Mouse (Mus musculus): ENCODE measurements around the gene Kif21b. TPM values are rescaled to one million over a fixed set of nuclear protein-coding genes. Genes with fewer than 3 reads are reported as not detected.

Kif21b gene
- polyA plus RNA-seq, 1 experiment from 2014 or later: 1.1 TPM

DNA sequence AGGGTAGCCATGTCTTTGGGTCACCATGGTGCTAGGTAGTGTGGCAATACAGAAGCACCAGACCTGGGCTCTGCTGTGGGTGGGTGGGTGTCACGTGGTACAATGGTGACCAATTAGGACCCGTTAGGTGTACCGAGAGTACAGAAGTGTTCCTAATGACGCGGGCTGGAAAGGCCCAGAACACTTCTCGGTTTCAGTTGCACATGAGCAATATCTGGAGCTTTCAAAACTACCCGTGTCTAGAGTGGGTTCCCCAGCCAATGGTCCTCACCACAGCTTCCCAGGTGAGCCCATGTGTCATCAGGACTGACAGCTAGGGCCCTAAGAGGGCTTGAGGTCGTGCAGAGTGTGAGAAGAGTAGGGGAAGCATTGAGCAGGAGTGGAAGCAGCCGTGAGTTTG is 14.1 kb upstream of the Kif21b start:
- Histone ChIP-seq H3K9ac (replicated peaks) (no peak overlapping the region), H3K4me3 (ENCODE audit: low read depth, low read length) (no peak overlapping the region), H3K27me3 (ENCODE audit: insufficient read depth, low read length) (0 out of 2 replicates have a peak, but pooled peaks cover 3% of the 10 kb centered on the region), H3K36me3 (replicated peaks; ENCODE audit: insufficient read depth, low read length) (no peaks in the 10 kb centered on the region), H3K4me1 (ENCODE audit: insufficient read depth) (peaks cover 14% of the 10 kb centered on the region), H3K4me2 (ENCODE audit: low read depth, low read length) (no peak overlapping the region), H3K27ac (ENCODE audit: low read depth) (no peak overlapping the region), H3K9me3 (ENCODE audit: low read length) (no peaks in the 10 kb centered on the region)
- TF ChIP-seq CTCF (IDR thresholded peaks at IDR 0.05; ENCODE audit: low read depth): no peak
- TF ChIP-seq EP300 (IDR thresholded peaks at IDR 0.05; ENCODE audit: low read depth): no peak
- 74% methylated on average over 9 of the region's 9 CpGs for WGBS (ENCODE audit: insufficient replicate concordance)
- ATAC-seq: no peak
- no peak for DNase-seq

DNA sequence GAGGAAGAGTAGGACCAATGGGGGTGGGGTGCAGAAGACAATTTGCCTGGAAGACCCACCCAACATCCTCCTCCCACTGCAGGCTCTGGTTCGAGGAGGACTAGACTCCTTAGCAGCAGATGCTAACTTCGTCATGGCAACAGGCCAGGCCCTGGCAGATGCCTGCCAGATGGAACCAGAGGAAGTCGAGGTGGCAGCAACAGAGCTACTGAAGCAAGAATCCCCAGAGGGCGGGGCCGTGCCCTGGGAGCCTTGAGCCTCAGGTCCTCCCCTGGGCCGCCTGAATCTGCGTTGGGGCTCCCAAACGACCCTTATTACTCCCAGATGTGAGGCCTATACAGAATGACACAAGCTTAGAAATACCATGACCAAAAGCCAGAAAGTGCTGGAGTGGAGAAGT is 12.3 kb upstream of the Kif21b start:
- Histone ChIP-seq H3K27ac (ENCODE audit: low read depth) (no peak overlapping the region), H3K9me3 (ENCODE audit: low read length) (no peaks in the 10 kb centered on the region), H3K27me3 (ENCODE audit: insufficient read depth, low read length) (no peaks in the 10 kb centered on the region), H3K9ac (replicated peaks) (no peak overlapping the region), H3K4me1 (ENCODE audit: insufficient read depth) (peaks cover 14% of the 10 kb centered on the region), H3K36me3 (replicated peaks; ENCODE audit: insufficient read depth, low read length) (no peaks in the 10 kb centered on the region), H3K4me2 (ENCODE audit: low read depth, low read length) (no peak overlapping the region), H3K4me3 (ENCODE audit: low read depth, low read length) (no peak overlapping the region)
- DNase-seq (peak; percentile 67), ATAC-seq (peak; percentile 41)
- WGBS (ENCODE audit: insufficient replicate concordance): 45% methylated on average over 8 of the region's 8 CpGs
- no peak for TF ChIP-seq EP300 (IDR thresholded peaks at IDR 0.05; ENCODE audit: low read depth)
- no peak for TF ChIP-seq CTCF (IDR thresholded peaks at IDR 0.05; ENCODE audit: low read depth)

DNA sequence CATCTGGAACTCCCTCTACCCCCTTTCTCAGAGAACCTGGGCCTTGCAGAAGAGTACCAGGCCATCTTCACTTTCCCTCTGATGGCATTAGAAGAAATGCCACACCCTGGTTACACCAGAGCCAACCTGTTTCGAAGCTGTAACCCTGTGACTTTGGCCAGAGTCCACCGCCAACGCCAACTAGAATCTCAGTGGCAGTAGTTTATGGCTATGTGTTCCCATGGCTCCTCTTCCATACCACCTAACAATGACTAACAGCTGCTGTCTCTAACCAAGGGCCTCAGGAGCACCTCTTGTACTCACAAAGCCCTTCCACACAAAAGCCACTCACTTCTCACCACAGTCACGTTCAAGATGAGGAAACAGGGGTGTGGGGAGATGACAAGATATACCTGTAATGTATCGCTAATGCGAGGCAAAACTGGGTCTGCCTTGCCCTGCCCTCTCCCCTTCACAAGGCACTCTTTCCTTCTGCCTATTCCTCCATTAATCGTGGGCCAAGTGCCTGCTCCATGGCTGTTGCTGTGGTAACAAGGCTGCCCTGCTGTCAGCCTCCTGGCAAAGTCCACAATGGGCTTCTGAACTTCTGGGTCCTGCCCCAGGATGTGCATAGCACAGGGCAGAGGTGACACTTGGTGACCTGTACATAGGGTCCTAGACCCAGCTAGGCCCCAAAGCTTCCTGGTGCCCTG is 11.5 kb upstream of the Kif21b start:
- 79% methylated on average over 7 of the region's 7 CpGs for WGBS (ENCODE audit: insufficient replicate concordance)
- Histone ChIP-seq H3K9ac (replicated peaks) (no peak overlapping the region; the same call in 1 of the 2 replicates), H3K27ac (ENCODE audit: low read depth) (0 out of 2 replicates have a peak overlapping the region, but pooled peaks have one; percentile 22), H3K27me3 (ENCODE audit: insufficient read depth, low read length) (no peaks in the 10 kb centered on the region), H3K36me3 (replicated peaks; ENCODE audit: insufficient read depth, low read length) (no peaks in the 10 kb centered on the region), H3K4me3 (ENCODE audit: low read depth, low read length) (no peak overlapping the region), H3K4me2 (ENCODE audit: low read depth, low read length) (no peak overlapping the region), H3K4me1 (ENCODE audit: insufficient read depth) (peaks cover 14% of the 10 kb centered on the region), H3K9me3 (ENCODE audit: low read length) (no peaks in the 10 kb centered on the region)
- DNase-seq: no peak
- TF ChIP-seq EP300 (IDR thresholded peaks at IDR 0.05; ENCODE audit: low read depth): no peak
- TF ChIP-seq CTCF (IDR thresholded peaks at IDR 0.05; ENCODE audit: low read depth): no peak
- ATAC-seq: peak; percentile 36; the same call in 1 of the 2 replicates

DNA sequence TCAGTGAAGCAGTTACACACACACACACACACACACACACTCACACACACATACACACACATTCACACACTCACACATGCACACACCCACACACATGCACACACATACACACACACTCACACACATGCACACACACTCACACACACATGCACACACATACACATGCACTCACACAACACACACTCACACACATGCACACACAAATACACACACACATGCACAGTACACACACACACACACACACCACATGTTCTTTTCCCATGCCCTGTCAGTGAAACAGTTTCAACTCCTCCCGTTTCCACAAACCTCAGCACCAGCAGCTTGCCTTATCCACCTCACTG is 11.0 kb upstream of the Kif21b start:
- no peak overlapping the region for H3K27ac ChIP-seq (ENCODE audit: low read depth)
- peaks cover 14% of the 10 kb centered on the region for H3K4me1 ChIP-seq (ENCODE audit: insufficient read depth)
- no peaks in the 10 kb centered on the region for H3K36me3 ChIP-seq (replicated peaks; ENCODE audit: insufficient read depth, low read length)
- no peaks in the 10 kb centered on the region for H3K27me3 ChIP-seq (ENCODE audit: insufficient read depth, low read length)
- ATAC-seq (no peak), DNase-seq (no peak)
- H3K4me2 ChIP-seq (ENCODE audit: low read depth, low read length): no peak overlapping the region
- no peaks in the 10 kb centered on the region for H3K9me3 ChIP-seq (ENCODE audit: low read length)
- H3K4me3 ChIP-seq (ENCODE audit: low read depth, low read length): no peak overlapping the region
- H3K9ac ChIP-seq (replicated peaks): no peak overlapping the region
- WGBS (ENCODE audit: insufficient replicate concordance): 35% methylated on average over 1 of the region's 1 CpGs
- TF ChIP-seq CTCF (IDR thresholded peaks at IDR 0.05; ENCODE audit: low read depth): no peak
- no peak for TF ChIP-seq EP300 (IDR thresholded peaks at IDR 0.05; ENCODE audit: low read depth)

DNA sequence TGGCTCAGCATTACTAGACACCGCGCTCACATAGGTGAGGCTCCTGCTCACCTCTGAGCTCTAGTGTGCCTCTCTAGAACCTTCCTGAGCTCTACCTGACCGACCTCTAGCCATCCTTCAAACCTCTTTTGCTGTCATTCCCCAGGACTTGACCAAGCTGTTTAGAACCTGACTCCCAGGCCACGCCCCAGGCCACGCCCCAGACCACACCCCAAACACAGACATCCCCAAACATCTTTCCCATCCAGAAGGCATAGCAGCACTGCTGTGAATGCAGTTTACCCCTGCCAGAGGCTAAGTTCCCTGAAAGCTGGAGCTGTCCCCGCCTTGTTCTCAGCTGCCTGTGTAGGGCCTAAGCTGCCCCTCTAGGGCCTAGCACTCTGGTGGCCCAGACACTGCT is 10.4 kb upstream of the Kif21b start:
- no peaks in the 10 kb centered on the region for H3K36me3 ChIP-seq (replicated peaks; ENCODE audit: insufficient read depth, low read length)
- no peak overlapping the region for H3K9ac ChIP-seq (replicated peaks)
- no peaks in the 10 kb centered on the region for H3K9me3 ChIP-seq (ENCODE audit: low read length)
- H3K4me2 ChIP-seq (ENCODE audit: low read depth, low read length): no peak overlapping the region
- peak; percentile 66 for DNase-seq
- TF ChIP-seq EP300 (IDR thresholded peaks at IDR 0.05; ENCODE audit: low read depth): no peak
- TF ChIP-seq CTCF (IDR thresholded peaks at IDR 0.05; ENCODE audit: low read depth): no peak
- H3K27me3 ChIP-seq (ENCODE audit: insufficient read depth, low read length): no peaks in the 10 kb centered on the region
- peaks cover 14% of the 10 kb centered on the region for H3K4me1 ChIP-seq (ENCODE audit: insufficient read depth)
- WGBS (ENCODE audit: insufficient replicate concordance): 53% methylated on average over 6 of the region's 6 CpGs
- no peak overlapping the region for H3K27ac ChIP-seq (ENCODE audit: low read depth)
- no peak overlapping the region for H3K4me3 ChIP-seq (ENCODE audit: low read depth, low read length)
- no peak for ATAC-seq

DNA sequence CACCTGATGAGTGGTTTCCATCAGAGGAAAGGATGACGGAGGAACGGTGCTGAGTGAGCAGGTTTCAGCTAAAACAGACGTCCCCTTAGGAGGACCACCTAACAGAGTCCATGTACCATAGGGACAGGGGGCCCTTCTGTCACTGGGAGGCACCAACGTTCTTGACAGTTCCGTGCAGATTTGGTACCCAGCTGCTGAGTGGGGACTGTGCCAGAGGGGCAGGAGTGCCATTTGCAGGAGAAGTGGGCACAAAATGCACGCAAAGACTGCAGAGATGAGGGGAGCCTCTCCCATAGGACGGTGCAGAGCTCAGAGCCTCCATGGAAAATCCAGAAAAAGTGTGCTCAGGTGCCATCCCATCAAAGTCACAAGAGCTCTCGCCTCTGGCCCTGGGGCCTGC is 9.2 kb upstream of the Kif21b start:
- H3K4me1 ChIP-seq (ENCODE audit: insufficient read depth): peaks cover 18% of the 10 kb centered on the region
- no peaks in the 10 kb centered on the region for H3K36me3 ChIP-seq (replicated peaks; ENCODE audit: insufficient read depth, low read length)
- H3K27ac ChIP-seq (ENCODE audit: low read depth): no peak overlapping the region
- H3K27me3 ChIP-seq (ENCODE audit: insufficient read depth, low read length): no peaks in the 10 kb centered on the region
- H3K9ac ChIP-seq (replicated peaks): no peak overlapping the region
- H3K9me3 ChIP-seq (ENCODE audit: low read length): no peaks in the 10 kb centered on the region
- WGBS (ENCODE audit: insufficient replicate concordance): 74% methylated on average over 8 of the region's 8 CpGs
- H3K4me3 ChIP-seq (ENCODE audit: low read depth, low read length): no peak overlapping the region
- H3K4me2 ChIP-seq (ENCODE audit: low read depth, low read length): no peak overlapping the region
- ATAC-seq: no peak
- TF ChIP-seq CTCF (IDR thresholded peaks at IDR 0.05; ENCODE audit: low read depth) (no peak), EP300 (IDR thresholded peaks at IDR 0.05; ENCODE audit: low read depth) (no peak)
- DNase-seq: no peak
